Mouse (Mus musculus) adrenal gland (tissue): Measurements from ENCODE around the gene Manf.

Source experiments
- intact Hi-C: fragments of 180-260 bp; cut with DNase I; formaldehyde crosslinking; loops from one replicate; pipeline ENCODE4 v1.15.1; 2025
- long read RNA-seq, 2 experiments: library from polyadenylated mRNA; unstranded; transcript quantifications; one replicate each; pipeline ENCODE4 v2.0.0; 2020; ENCODE audit warnings: borderline replicate concordance in 1 of 2; ENCODE audit not compliant: insufficient replicate concordance in 1 of 2

Manf gene
- long read RNA-seq, experiment 1, transcript Manf-202 (4 exons, 2,247 nt) = major isoform, 129 of 147 reads
- long read RNA-seq, experiment 1, partial matches to known transcripts = 1 of 147 reads
- long read RNA-seq, experiment 1, other reads (novel, unspliced or antisense) = 16 of 147 reads
- long read RNA-seq, experiment 2, transcript Manf-202 (4 exons, 2,247 nt) = major isoform, 144 of 160 reads
- long read RNA-seq, experiment 2, partial matches to known transcripts = 1 of 160 reads
- long read RNA-seq, experiment 2, other reads (novel, unspliced or antisense) = 8 of 160 reads

GRCm38 (mm10) chr9:106891829-106892551, at the start of gene Manf:
Gene Manf (minus strand): TSS chr9:106891979.
- intact Hi-C loops = no loop called here

GRCm38 (mm10) chr9:106934998-106935397, 43.2 kb upstream of the Manf start:
- intact Hi-C loops = no loop called here

GRCm38 (mm10) chr9:106914878-106915277, 23.1 kb upstream of the Manf start:
- intact Hi-C loops = no loop called here

- intact Hi-C loops = no loop called here
Measured at GRCm38 (mm10) chr9:106913759-106914158, 22.0 kb upstream of the Manf start.

DNA sequence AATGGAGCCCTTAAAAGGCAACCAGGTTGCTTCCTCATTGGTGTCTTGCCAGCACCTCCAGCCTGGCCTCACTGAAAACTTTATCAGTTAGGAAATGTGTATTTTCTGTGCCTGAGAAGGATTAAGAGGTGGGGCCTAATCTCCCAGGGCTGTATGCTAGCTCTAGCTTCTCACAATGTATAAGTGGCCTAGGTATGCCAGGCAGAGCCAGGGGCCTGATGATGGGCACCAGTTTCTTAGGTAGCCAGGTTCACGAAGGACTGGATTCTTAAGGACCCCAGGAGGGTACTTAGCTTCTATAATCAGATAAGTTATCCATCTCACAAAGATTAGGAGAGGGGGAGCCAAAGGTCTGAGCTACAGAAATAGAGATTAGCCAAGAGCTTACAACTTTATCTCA, 19.8 kb upstream of the Manf start:
- intact Hi-C loops = no loop called here

DNA sequence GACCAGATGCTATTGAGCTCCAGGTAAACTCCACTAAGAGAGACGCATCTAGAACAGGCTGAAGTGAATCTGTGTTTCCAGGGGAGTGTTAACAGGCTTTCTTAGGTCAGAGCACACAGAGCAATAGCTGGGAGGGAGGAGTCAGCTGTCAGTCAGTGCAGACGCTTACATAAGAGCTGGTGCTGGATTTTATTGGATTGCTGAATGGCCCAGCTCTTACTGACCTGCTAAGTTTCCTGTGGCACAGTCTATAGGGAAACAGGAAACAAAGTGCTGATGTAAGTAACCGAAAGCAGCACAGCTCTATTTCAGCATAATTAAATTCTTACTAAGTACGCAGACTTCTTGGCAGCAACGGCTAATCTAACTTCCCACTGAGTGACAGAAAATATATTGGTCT, 16.9 kb upstream of the Manf start:
- intact Hi-C loops = loop anchor here (10.0 kb wide), 2 partner anchors 326 to 446 kb away; partner anchors contain the start of gene Dock3

GRCm38 (mm10) chr9:106908174-106908573, 16.4 kb upstream of the Manf start:
- intact Hi-C loops = loop anchor here (10.0 kb wide), 2 partner anchors 327 to 447 kb away; partner anchors contain the start of gene Dock3

GRCm38 (mm10) chr9:106906597-106906996, 14.8 kb upstream of the Manf start:
- intact Hi-C loops = loop anchor here (10.0 kb wide), 2 partner anchors 328 to 448 kb away; partner anchors contain the start of gene Dock3

GRCm38 (mm10) chr9:106903791-106904134, 12.0 kb upstream of the Manf start:
- intact Hi-C loops = loop anchor here (2.0 to 10.0 kb wide), 3 partner anchors 331 to 451 kb away; partner anchors contain the start of gene Dock3

GRCm38 (mm10) chr9:106903099-106903790, 11.5 kb upstream of the Manf start:
- intact Hi-C loops = loop anchor here (2.0 to 10.0 kb wide), 3 partner anchors 332 to 452 kb away; partner anchors contain the start of gene Dock3

DNA sequence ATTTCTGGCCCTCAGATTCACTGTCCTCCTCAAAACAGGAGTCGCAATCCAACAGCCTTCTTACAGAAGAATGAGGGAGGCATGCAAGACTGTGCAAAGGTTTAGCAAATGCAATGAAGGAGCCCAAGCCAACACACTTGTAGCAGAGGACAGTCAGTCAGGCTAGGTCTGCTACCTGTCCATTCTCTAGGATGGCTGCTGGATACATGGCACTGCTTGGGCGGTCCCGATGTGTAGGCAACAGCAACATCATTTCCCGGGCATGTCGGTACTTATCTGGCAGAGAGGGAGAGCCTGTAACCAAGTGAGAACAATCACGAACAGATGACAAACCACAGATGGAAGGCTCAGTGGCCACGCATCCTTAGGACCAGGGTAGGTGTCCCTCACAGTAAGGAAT, 9.8 kb upstream of the Manf start:
- intact Hi-C loops = loop anchor here (10.0 kb wide), 2 partner anchors 333 to 453 kb away; partner anchors contain the start of gene Dock3

DNA sequence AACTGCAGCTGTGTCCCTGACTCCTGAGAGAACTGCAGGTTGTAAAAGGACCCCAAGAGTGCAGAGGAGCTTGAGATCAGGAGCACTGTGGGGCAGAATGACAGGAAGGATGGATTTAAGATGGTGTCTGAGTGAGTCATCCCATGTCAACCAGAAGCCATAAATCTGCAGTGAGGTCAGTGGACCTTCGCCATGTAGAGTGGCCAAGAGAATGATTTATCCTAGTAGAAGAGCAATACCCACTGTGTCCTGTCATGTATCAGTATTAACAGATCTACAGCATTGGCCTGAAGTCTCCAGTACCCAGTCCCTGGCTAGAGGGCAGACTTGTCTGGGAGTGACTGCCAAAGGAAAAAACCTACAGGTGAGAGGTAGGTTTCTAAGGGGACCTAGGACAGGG, 7.1 kb upstream of the Manf start:
- intact Hi-C loops = no loop called here

DNA sequence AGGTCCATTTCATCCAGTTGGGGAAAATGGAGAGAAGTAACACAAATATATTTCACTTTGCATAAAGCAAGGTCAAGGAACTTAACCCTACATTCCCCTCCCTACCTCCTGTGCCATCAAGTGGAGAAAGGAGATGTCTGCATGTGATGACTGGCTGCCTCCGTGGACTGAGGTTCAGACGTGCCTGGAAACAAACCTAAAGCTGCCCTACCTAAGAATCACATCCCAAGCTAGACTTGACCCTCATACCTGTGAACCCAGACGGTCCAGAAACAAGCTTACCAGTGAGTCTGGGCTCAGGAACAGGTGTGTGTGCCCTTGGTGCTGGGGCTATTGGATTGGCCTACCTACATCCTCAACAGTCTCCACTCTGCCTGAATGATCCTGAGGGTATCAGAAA, 1.5 kb upstream of the Manf start:
- intact Hi-C loops = no loop called here

GRCm38 (mm10) chr9:106892552-106892875, 735 bp upstream of the Manf start:
- intact Hi-C loops = no loop called here

- intact Hi-C loops = no loop called here
Measured at GRCm38 (mm10) chr9:106891341-106891741, 438 bp downstream of the Manf start.

GRCm38 (mm10) chr9:106890496-106891240, 1.1 kb downstream of the Manf start:
- intact Hi-C loops = no loop called here

GRCm38 (mm10) chr9:106889321-106889720, 2.5 kb downstream of the Manf start:
- intact Hi-C loops = loop anchor here (5.0 kb wide), 1 partner anchor 212 kb away; no protein-coding TSS in a partner anchor

- intact Hi-C loops = loop anchor here (5.0 kb wide), 1 partner anchor 211 kb away; no protein-coding TSS in a partner anchor
Measured at GRCm38 (mm10) chr9:106888346-106888745, 3.4 kb downstream of the Manf start.

DNA sequence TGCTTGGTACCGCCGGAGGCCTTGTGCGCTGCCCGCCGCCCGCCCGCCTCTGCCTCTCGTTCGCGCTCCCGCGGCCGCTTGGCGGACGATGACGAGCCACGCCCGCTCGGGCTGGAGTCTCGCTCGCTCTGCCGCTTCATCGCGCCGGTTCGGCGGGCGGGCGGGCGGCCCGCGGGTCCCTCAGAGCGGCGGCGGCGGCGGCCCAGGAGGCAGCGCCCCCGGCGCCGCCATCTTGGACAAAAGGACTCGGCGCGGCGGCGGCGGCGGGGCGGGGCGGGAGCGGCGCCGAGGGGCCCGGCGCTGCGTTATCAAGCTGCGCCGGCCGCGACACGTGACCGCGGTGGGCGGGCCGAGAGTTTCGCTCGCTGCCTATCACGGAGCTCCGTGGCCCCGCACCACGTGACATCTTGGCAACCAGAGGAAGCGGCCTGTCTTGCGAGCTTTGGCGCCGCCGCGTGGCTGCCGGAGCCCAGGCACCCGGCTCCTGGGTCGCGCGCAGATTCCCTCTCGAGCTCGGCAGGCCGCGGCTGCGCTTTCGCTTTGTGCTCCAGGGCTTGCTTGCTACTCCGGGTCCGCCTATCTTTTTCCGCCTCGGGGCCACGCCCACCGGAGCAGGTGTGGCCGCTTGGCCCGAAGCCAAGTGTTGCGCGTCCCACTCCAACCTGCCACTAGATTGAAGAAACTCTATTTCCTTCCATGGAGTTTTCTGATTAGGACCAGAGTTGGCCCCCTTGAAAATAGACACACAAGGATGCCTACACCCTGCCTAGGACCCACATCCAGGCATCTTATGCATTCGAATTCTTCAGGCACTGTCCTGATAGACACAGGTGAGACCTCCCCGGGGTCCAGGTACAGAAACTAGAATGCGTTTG, 4.7 kb downstream of the Manf start, which contains the start of gene Rbm15b:
Gene Rbm15b (minus strand): TSS at position 601 of the 875 bp plus-strand sequence.
- intact Hi-C loops = loop anchor here (2.0 to 5.0 kb wide), 2 partner anchors 64 to 210 kb away; no protein-coding TSS in a partner anchor
